Mouse (Mus musculus): Measurements from ENCODE around the gene Smg6. TPM values are rescaled to one million over a fixed set of nuclear protein-coding genes. Genes with fewer than 3 reads are reported as not detected.

The Smg6 gene
- polyA plus RNA-seq, 1 experiment from 2014 or later: 17.8 TPM

DNA sequence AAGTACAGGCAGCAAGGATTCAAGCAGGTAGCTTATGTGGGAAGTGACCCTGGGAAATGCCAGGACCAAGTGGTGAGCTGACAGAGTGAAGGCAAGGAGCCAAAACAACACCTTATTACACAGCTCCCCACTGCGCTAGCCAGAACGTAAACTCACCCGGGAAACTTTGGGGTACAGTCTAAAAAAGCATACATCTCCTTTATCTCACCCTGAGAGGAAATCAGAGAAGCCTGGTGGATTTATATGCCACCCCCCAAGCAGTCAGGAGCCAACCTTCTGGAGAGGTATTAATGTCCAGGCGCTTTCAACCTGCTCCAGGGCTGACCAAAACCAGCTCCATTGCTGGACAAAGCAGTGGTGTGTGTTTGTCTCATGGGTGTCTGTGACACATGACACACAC lies 278.3 kb downstream of the Smg6 start:
- H3K27ac ChIP-seq (replicated peaks): 0 out of 2 replicates have a peak overlapping the region, but pooled peaks have one; percentile 52
- no peaks in the 10 kb centered on the region for H3K9me3 ChIP-seq (replicated peaks)
- H3K4me3 ChIP-seq: no peak overlapping the region
- H3K4me1 ChIP-seq: peaks cover 61% of the 10 kb centered on the region
- peaks cover 42% of the 10 kb centered on the region for H3K27me3 ChIP-seq (ENCODE audit: low read depth, poor library complexity, severe bottlenecking)
- WGBS: 85% methylated on average over 4 of the region's 4 CpGs
- no peaks in the 10 kb centered on the region for H3K36me3 ChIP-seq
- DNase-seq (ENCODE audit: low spot score): no peak

DNA sequence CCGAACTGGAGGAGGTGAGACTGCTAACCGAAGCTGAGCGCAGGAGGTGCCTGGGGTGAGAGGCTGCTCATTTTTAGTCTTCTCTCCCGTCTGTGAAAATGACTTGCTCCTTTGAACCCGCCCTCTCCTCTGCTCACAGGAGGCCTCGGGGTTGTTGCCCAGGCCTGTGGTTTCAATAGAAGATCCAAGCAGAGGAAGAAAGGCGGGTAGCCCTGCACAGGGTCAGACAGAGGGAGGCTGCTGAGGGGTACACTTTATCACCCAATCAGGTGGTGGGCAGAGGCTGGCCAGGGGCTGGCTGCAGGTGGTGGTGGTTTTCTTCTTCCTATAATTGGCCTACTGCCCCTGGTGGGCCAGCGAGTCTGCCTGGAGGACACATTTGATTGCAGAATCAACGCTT lies 278.8 kb downstream of the Smg6 start:
- DNase-seq (ENCODE audit: low spot score): no peak
- Histone ChIP-seq H3K4me3 (no peak overlapping the region), H3K27me3 (ENCODE audit: low read depth, poor library complexity, severe bottlenecking) (peaks cover 37% of the 10 kb centered on the region), H3K9me3 (replicated peaks) (no peaks in the 10 kb centered on the region), H3K4me1 (peaks cover 67% of the 10 kb centered on the region), H3K36me3 (no peaks in the 10 kb centered on the region), H3K27ac (replicated peaks) (peak overlapping the region; percentile 52)
- WGBS: 45% methylated on average over 9 of the region's 9 CpGs

DNA sequence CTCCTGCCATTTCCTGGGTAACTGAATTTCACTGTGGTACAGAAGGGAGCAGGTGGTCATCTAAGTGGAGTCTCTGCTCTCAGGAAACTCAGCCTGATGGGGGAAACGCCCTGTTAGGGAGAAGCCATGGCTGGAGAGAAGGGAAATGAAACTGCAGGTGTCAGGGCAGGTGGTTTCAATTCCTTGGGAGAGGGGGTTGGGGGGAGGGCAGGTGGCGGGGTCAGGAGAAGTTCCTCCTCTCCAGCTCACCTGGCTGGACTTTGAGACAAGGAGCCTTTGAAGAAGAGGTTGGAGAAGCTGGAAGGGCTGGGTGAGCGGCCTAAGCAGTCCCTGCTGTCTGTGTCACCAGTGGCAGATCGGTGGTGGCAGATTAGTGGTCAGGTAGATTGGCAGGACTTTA lies 280.7 kb downstream of the Smg6 start:
- Histone ChIP-seq H3K9me3 (replicated peaks) (no peaks in the 10 kb centered on the region), H3K36me3 (no peaks in the 10 kb centered on the region), H3K27ac (replicated peaks) (no peak overlapping the region), H3K4me3 (no peak overlapping the region), H3K4me1 (peaks cover 76% of the 10 kb centered on the region), H3K27me3 (ENCODE audit: low read depth, poor library complexity, severe bottlenecking) (peaks cover 24% of the 10 kb centered on the region)
- 82% methylated on average over 4 of the region's 4 CpGs for WGBS
- DNase-seq (ENCODE audit: low spot score): no peak

- Histone ChIP-seq H3K27ac (replicated peaks) (peak overlapping the region; percentile 78), H3K4me1 (peaks cover 85% of the 10 kb centered on the region), H3K4me3 (no peak overlapping the region), H3K9me3 (replicated peaks) (no peaks in the 10 kb centered on the region), H3K36me3 (no peaks in the 10 kb centered on the region), H3K27me3 (ENCODE audit: low read depth, poor library complexity, severe bottlenecking) (peaks cover 34% of the 10 kb centered on the region)
- DNase-seq (ENCODE audit: low spot score): no peak
- WGBS: 62% methylated on average over 4 of the region's 4 CpGs
Observed at GRCm38 (mm10) chr11:75209363-75209762, 283.7 kb downstream of the Smg6 start.

DNA sequence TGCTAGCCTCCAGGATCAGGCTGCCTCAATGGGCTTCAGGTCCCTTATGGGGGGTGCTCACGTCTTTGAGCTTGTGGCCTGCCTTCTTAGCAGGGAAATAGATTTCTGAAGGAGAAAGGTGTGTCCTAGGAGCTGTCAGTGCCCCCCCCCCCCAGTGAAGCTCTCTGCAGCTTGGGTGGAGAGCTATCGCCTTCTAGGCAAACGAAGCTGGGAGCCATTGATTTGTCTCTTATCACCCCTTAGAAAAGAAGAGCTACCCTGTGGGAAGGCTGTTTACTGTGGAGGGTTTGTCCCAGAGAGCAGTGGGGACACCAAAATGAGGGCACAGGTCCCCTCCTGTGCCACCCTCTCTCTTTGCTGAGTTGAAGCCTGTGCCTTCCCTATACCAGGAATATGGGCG lies 284.5 kb downstream of the Smg6 start:
- H3K9me3 ChIP-seq (replicated peaks): no peaks in the 10 kb centered on the region
- peak overlapping the region; percentile 78 for H3K27ac ChIP-seq (replicated peaks)
- 45% methylated on average over 4 of the region's 4 CpGs for WGBS
- no peak for DNase-seq (ENCODE audit: low spot score)
- H3K4me3 ChIP-seq: peak overlapping the region; percentile 21
- no peaks in the 10 kb centered on the region for H3K36me3 ChIP-seq
- H3K4me1 ChIP-seq: peaks cover 86% of the 10 kb centered on the region
- H3K27me3 ChIP-seq (ENCODE audit: low read depth, poor library complexity, severe bottlenecking): peaks cover 41% of the 10 kb centered on the region

DNA sequence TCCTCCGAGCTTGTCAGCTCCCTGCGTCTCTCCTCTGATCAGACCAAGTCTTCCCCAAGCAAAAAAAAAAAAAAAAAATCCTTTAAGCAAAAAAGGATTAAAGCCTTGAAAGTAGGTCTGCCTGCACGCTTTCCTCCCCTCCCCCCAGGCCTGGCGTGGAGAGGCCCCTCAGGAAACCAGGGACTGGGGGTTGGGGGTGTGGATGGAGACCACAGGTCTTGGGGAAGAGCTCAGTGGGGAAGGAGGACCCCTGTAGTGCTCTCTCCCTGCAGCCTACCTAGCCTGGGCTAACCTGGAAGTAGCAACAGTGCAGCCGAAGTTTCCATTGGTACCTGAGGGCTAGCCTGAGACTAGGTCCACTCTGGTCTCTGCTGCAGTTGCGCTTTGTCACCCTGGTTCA lies 285.1 kb downstream of the Smg6 start:
- Histone ChIP-seq H3K9me3 (replicated peaks) (no peaks in the 10 kb centered on the region), H3K36me3 (no peaks in the 10 kb centered on the region), H3K27me3 (ENCODE audit: low read depth, poor library complexity, severe bottlenecking) (peaks cover 47% of the 10 kb centered on the region), H3K27ac (replicated peaks) (peak overlapping the region; percentile 78), H3K4me1 (peaks cover 86% of the 10 kb centered on the region), H3K4me3 (no peak overlapping the region)
- 28% methylated on average over 6 of the region's 6 CpGs for WGBS
- DNase-seq (ENCODE audit: low spot score): no peak

GRCm38 (mm10) chr11:75212031-75212667 lies 286.5 kb downstream of the Smg6 start:
- Histone ChIP-seq H3K4me3 (no peak overlapping the region), H3K36me3 (no peaks in the 10 kb centered on the region), H3K9me3 (replicated peaks) (no peaks in the 10 kb centered on the region), H3K27ac (replicated peaks) (peak overlapping the region; percentile 79), H3K27me3 (ENCODE audit: low read depth, poor library complexity, severe bottlenecking) (peaks cover 54% of the 10 kb centered on the region), H3K4me1 (peaks cover 92% of the 10 kb centered on the region)
- DNase-seq (ENCODE audit: low spot score): no peak
- WGBS: 40% methylated on average over 8 of the region's 8 CpGs

GRCm38 (mm10) chr11:75212876-75213275 lies 287.3 kb downstream of the Smg6 start:
- no peak overlapping the region for H3K4me3 ChIP-seq
- H3K27ac ChIP-seq (replicated peaks): peak overlapping the region; percentile 84
- DNase-seq (ENCODE audit: low spot score): no peak
- H3K27me3 ChIP-seq (ENCODE audit: low read depth, poor library complexity, severe bottlenecking): peaks cover 54% of the 10 kb centered on the region
- no peaks in the 10 kb centered on the region for H3K9me3 ChIP-seq (replicated peaks)
- 61% methylated on average over 1 of the region's 3 CpGs for WGBS
- no peaks in the 10 kb centered on the region for H3K36me3 ChIP-seq
- peaks cover 92% of the 10 kb centered on the region for H3K4me1 ChIP-seq

- Histone ChIP-seq H3K9me3 (replicated peaks) (no peaks in the 10 kb centered on the region), H3K27me3 (ENCODE audit: low read depth, poor library complexity, severe bottlenecking) (peaks cover 54% of the 10 kb centered on the region), H3K27ac (replicated peaks) (peak overlapping the region; percentile 84), H3K4me1 (peaks cover 85% of the 10 kb centered on the region), H3K36me3 (no peaks in the 10 kb centered on the region), H3K4me3 (peak overlapping the region; percentile 54)
- WGBS: 1% methylated on average over 35 of the region's 35 CpGs
- peak; percentile 70 for DNase-seq (ENCODE audit: low spot score)
Observed at GRCm38 (mm10) chr11:75213372-75214080, 287.9 kb downstream of the Smg6 start.

MicroRNA genes within 50 kb of the gene (microRNA counts, 519-probe panel; counts per million panel counts)
- microRNA mmu-miR-132 (3,625 counts per million, percentile 15 among the panel's probes with 10 or more counts), microRNA mmu-miR-212 (not detected)

Small RNA genes lying within 50 kb of the gene (microRNA-seq; reads per million reads assigned to microRNA genes)
- gene Mir132 (96.6 reads per million, percentile 50 among the genes with 10 or more reads in this experiment), gene Mir212 (15.0 reads per million, percentile 28 among the genes with 10 or more reads in this experiment)

Other genes with a start within 250 kb of the Smg6 start
- 53.0 and 56.1 TPM in 2 replicates for gene Pafah1b1, start 201.2 kb upstream of the Smg6 start, polyA plus RNA-seq (2016; fragmentation: Nextera tagmentation; extraction: Ambion mirVana)
- gene Mettl16, start 155.0 kb upstream of the Smg6 start, polyA plus RNA-seq (2016; fragmentation: Nextera tagmentation; extraction: Ambion mirVana): 63.3 and 71.6 TPM in 2 replicates
- 4.2 and 5.5 TPM in 2 replicates for gene Mnt, start 94.9 kb upstream of the Smg6 start, polyA plus RNA-seq (2016; fragmentation: Nextera tagmentation; extraction: Ambion mirVana)
- gene Sgsm2, start 28.8 kb upstream of the Smg6 start, polyA plus RNA-seq (2016; fragmentation: Nextera tagmentation; extraction: Ambion mirVana): 7.6 and 9.5 TPM in 2 replicates
- 46.3 and 49.7 TPM in 2 replicates for gene Tsr1, start 27.8 kb upstream of the Smg6 start, polyA plus RNA-seq (2016; fragmentation: Nextera tagmentation; extraction: Ambion mirVana)
- 14.4 and 19.5 TPM in 2 replicates for gene Srr, start 125 bp downstream of the Smg6 start, polyA plus RNA-seq (2016; fragmentation: Nextera tagmentation; extraction: Ambion mirVana)
- 0.32 and 0.57 TPM in 2 replicates for gene Hic1, start 243.7 kb downstream of the Smg6 start, polyA plus RNA-seq (2016; fragmentation: Nextera tagmentation; extraction: Ambion mirVana)

Data from midbrain, embryonic 10.5 days (tissue).